Mouse (Mus musculus): ENCODE measurements around the gene Dip2c. TPM values are rescaled to one million over a fixed set of nuclear protein-coding genes. Genes with fewer than 3 reads are reported as not detected.

The Dip2c gene
- total RNA-seq, 2 experiments from 2014 or later: 10.8 to 11.4 TPM

DNA sequence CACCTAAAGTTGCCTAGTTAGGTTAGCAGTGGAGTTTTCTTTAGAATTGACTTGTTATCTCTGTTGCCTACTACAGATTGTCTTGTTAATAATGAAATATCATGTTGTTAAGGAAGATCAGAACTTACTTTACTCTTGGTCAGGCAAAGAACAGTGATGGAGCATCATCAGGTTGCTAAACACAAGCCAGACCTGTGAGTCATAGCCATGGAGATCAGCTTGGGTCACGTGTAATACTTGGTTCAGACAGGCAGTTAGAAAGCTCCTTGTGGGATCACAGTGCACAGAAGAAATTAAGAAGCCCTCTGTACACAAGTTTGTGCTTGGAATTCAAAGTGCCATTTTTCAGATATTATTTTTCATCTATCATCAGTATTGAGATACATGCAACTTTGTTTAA, 48.9 kb downstream of the Dip2c start:
- peak; percentile 16 for DNase-seq (ENCODE audit: low spot score)

DNA sequence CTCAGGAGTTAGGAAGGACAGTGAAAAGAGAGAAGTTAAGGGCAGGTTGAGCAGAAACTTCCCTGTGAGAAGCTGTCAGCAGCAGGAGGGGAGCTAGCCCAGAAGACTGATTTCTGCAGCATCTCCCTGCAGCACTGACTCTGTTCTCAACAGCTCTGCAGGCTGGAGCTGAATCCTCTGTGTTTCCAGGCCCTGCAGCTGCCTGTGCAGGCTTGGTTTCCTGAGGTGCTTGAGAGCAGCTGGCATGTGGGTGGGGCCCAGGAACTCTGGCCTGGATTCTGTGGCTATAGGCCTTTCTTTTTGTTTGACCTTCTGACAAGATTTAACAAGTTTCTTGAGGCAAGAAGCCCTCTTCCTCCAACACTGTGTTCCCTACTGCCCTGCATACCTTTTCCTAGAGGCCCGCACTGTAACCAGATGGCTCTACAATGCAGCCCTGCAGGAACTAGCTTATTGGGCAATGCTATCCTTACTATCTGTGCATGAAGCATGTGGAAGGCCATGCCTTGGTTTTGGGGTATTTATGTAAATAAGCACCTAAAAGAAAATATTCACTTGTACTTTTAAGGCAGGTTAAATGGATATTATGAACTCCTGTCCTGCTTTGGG, 53.1 kb downstream of the Dip2c start:
- no peak for DNase-seq (ENCODE audit: low spot score)

DNA sequence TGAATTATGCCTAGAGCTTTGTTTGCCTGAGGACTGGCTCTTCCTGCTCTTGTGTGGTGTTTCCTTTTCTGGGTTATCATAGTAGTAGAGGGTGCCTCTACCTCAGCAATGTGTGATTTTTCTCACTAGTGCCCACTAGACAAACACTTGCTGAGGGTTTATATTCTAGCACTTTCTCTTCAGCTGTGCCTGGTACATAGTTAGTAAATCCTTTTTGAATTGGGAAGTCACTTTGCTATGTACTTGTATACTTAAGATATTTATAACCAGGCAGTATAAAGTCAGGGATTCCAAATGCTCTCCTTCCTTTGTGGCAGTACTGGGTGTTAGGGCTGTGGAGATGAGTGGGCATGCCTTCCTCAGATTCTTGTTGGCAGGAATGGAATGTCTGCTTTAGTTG, 56.9 kb downstream of the Dip2c start:
- DNase-seq (ENCODE audit: low spot score): no peak

DNA sequence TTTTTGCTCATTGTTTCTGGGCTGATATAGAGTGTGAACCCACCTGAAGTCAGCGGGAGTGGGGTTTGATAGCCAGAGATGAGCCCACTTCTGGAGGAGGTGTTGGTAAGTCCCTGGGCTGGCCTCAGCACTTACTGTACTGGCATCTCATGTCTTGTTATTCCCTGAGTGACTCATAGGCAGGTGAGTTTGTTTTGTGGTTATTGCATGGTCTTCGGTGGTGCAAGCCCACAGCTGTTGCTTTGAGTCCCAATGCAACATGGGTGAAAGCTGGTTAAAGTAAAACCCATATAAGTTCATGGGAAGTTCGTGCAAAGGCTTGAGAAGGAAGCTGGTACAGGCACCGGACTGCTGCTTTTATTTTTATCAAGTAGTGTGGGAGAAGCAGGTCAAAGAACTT, 64.0 kb downstream of the Dip2c start:
- DNase-seq (ENCODE audit: low spot score): no peak

DNA sequence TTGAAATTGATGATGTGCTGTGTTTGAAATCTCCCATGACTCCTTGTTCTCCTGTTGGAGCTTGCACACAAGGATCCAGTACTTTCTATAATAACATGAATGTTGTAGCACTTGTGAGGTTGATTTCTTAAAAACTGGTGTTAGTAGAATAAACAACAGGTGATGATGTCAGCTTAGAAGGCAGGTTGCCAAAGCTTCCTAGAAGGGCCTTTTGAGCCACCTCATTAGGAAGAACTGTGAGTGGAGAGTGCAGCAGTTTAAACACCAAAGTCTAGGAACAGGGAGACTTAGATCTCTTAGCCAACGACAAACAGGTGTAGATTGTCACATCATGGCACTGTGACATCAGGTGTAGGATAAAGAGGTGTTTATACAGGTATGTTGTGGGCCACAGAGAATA, 66.4 kb downstream of the Dip2c start:
- no peak for DNase-seq (ENCODE audit: low spot score)

DNA sequence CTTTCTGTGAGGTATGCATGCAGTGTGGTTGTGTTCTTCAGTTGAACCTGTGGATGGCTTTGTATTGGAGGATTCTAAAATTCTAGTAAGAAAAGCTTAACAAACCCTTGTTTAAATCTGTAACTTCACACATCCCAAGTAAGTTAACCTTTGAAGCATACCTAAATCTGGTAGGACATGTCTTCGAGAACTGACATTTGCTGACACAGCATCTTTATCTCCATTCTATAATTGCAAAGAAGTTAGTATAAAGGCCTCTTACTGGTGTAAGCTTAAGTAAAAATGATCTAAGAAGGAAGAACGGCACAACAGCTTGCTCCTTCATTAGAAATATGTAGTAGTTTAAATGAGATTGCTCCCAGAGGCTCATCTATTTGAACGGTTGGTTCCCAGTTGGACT, 71.1 kb downstream of the Dip2c start:
- DNase-seq (ENCODE audit: low spot score): no peak

DNA sequence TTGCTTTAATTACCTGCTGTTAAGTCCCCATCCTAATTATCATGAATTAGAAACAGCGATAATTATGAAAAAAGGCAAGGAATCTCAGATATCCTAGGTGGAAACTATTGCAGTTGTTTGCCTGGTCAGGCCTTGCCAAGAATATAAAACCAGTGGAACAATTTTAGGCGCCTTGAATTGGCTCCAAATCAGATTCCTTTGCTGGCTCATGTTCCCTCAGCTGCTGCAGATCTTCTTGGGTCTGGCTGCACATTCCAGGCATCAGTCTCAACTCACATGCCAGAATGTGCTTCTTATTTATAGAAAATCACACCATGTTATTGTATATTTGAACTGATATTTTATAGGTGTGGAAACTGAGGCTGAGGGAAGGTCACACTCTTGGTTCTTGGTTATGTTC, 74.3 kb downstream of the Dip2c start:
- DNase-seq (ENCODE audit: low spot score): peak; percentile 77

DNA sequence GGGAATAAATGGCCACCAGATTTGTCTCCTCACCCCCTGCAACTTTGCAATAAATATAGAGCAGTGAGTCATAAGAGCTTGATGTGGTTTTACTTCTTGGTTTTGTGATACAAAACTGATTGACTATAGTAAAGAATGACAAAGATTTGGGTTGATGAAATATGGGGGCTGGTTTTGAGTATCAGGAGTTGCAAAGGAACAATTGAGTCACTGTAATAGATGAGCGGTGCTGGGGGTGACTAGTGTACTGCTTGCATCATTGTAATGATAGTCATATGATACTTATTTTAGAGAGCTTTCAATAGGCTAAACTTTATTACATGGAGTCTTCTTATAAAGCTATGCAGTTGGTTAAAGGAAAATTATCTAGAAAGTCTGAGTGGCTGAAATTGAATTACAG, 77.6 kb downstream of the Dip2c start:
- DNase-seq (ENCODE audit: low spot score): no peak

DNA sequence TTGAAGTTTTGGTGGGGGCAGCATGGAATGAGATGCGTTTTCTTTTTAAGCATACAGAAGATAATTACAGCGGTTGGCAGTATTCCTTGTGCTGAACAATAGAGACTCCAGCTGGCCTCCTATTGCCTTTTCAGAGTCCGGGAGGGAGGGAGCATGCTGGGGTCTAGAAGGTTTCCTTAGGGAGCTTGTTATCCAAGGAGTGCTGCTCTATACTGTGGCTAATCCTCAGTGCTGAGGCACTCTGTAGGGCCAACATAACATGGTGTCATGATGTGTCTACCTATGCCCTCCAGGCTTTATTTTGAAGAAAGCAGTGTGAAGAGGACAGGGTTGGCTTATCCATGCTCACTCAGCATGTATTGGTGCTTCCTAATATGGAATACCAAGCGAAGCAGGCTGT, 79.0 kb downstream of the Dip2c start:
- no peak for DNase-seq (ENCODE audit: low spot score)

DNA sequence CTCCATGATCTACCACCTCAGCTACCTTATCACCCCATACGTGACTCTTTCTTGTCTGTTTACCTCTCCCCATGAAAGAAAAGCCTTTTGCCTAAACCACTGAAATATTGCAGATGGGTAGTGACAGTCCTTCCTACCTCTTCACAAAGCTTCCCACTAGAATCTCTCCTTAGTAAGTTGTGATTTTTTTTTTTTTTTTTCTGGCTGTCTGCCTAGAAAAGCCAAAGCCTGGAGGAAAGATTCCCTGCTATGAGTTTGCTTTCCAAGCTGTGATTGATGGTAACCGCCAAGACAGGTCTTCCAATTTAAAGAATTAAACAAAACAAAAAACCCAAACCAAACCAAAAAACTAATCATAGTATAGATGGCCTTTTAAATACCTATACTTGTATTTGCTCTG, 85.1 kb downstream of the Dip2c start:
- no peak for DNase-seq (ENCODE audit: low spot score)

DNA sequence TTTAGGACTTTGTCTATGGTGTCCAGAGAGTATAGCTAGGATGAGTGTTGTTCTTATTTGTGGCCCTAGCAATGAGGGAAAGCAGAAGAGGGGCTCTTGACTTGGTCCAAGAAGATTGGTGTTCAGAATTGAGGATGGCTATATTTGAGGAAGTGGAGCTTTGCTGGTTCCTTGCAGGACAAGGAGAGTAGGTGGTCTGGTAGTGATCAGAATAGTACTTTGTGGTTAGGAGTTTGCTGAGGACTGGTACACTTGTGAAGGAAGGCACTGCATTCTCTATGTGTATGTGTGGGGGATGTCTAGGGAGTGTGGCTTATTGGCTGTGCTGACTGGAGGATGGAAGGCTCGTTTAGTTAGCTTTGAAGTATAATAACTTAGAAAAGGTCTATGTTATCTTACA, 95.1 kb downstream of the Dip2c start:
- no peak for DNase-seq (ENCODE audit: low spot score)

DNA sequence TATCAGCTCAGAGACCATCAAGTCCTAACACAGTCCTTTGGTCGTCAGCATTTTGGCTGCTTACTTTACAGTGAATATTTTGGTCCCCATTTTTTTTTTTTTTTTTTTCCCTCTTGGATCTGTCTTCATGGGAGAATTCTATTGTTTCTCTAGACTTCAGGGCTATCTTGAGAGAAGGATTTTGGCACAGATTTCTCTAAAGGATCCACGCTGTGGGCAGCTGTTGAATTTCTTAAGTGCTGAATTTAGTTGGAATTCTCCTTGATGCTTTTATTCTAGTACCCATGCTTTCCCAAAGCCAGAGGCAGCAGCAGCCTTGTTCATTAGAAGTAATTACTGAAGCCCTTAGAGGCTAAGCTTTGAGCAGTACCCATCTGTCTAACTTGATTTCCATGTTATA, 100.8 kb downstream of the Dip2c start:
- no peak for DNase-seq (ENCODE audit: low spot score)

DNA sequence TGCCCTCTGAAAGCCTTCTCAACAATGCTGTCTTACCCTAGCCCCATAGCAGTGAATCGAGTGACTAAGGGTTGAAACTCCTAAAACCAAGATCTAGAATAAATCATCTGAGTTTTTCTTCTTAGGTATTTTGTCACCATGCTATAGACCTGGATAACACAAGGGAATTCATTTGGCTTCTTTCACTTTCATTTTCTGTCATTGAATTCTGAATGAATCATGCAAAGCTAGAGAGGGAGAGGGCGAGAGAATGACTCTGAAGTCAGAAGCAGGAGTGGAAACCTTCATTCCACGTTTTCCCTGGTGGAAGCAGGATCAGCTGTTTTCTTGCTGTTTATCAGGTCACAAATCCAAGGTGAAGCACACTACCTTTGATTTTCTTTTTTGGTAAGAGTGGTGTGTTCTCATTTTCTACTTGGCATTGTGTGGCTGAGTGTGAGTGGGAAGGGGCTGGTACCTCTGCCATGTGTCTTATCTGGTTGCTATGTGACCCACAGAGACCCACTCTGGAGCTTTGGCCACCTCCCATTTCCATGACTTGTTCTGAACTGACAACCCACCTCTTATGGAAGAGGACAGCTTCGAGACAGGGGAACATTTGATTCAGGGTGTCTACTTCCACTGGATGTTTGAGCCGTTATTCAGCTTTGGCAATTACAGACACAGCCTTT, 104.5 kb downstream of the Dip2c start:
- DNase-seq (ENCODE audit: low spot score): no peak

DNA sequence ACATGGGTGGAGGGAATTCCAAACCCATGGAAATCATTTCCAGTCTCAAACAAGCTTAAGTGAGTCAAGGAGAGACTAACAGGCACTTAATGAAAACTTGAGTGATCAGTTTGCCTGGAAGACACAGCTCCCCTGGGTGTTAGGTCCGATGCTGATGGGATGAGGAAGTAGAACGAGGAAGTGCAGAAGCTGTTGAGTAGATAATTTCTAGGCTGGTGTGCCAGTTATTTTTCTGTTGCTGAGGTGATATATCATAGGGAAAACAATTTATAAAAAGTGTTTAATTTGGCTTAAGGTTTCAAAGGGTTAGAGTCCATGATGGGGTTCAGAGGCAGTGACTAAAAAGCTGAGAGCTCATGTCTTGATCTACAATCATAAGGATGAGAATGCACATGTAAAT, 111.7 kb downstream of the Dip2c start:
- DNase-seq (ENCODE audit: low spot score): no peak

DNA sequence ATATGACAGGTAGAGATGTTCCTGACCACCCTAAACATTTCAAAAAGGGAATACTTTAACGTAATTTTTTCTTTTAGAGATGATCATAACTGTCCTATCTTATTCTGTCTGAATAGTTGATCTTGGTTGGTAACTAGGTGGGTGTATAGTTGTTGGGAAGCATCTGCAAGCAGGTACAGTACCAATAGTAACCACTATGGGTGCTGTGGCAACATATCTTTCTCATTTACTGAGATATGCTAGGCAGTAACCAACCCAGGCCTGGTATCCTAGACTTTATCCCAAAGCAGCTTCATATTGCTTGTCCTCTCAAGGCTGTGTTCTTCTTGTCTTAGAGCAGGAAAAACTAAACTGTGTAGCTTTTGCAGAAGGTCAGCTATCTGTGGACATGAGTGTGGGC, 113.0 kb downstream of the Dip2c start:
- no peak for DNase-seq (ENCODE audit: low spot score)

DNA sequence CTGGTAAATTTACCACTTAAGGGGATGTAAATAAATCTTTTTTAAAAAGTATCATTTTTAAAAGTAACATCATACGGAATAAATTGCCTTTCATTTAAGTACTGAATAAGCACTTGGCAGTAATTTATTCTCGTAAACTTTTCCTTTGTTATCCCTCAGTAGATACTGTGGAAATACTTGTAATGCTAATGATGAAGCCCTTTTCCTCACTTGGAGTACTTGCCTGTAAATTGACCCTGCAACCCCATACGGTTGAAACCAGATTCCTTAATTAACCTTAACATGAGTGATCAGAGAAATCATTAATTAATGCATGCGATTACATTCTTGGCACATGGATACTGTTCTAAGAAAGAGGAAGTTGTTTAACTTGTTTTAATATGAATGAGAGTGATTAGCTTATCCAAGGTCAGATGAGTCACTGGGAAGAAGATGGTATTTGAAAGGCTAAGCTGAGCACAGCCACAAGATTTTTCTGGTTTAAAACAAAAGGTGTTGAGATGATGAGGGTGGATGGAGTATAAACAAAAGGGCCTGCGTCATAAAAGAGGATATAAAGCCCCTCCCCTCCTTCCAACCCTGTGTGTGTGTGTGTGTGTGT, 114.0 kb downstream of the Dip2c start:
- DNase-seq (ENCODE audit: low spot score): no peak

DNA sequence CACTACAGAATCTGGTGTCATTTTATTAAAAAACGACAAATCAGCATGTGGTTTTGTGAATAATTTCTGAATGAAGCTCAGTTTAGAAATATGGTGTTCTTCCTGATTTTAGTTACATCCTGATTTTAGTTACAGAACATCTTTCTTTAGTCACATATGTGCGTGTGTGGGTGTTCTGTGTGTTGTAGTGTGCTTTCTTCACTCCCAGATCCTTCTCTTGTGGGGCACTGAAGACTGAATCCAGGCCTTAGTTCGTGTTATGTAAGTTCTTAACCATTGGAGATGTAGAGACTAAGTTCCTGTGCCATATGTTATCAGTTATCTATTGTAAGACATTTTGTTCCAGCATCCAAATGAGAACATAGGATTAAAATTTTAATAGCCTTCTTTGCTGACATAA, 117.1 kb downstream of the Dip2c start:
- DNase-seq (ENCODE audit: low spot score): no peak

DNA sequence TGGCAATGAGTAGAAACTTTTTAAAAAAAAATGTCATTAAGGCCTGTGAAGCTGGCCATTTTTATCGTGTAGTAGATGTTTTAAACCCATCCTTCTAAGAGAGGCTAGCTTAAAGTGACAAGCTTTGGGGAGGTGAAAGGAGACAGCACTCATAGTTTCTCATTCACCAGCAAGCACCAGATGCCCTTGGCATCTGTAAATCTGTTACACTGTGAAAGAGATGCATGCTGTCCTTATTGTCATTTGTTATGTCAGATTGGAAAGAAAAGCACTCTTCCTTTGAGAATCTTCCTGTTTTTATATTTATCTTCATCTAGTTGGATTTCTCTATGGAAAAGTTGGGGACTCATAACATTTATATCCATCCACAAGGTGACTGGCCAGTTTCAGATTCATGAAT, 119.0 kb downstream of the Dip2c start:
- no peak for DNase-seq (ENCODE audit: low spot score)

DNA sequence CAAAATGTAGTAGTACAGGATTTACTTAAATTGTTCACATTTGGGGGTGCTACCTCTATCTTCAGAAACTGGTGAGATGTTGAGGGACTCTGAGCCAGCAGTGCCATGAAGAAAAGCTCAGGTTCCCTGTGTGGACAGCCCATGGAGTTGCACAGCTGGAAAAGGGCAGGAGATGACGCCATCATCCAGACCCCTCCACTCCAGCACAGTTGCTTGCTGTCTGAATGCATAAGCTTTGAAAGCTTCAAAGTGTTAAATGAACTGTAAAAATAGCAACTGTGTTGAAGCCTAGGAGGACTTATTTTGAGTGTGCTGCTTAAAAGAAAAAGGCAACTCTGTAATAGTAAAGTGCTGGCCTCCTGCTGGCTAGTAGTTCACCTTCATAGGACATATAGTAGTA, 122.5 kb downstream of the Dip2c start:
- DNase-seq (ENCODE audit: low spot score): no peak

DNA sequence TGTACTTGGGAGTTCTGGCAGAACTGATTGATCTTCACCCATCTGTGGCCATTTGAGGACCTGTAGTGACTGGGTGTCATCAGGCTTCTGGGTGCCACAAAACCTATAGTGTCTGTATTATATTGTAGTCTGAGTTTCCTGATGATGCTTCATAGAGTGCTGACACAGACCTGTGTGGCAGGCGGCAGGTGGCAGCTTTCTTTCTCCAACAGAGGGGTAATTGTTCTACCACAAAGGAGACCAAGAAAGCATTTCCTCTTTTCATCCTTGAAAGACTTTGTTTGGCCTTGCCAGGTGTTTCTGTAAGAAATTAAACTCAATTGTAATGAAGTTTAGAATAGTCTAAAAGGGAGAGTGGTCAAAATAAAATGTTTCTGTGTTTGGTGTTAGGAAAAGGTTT, 129.1 kb downstream of the Dip2c start:
- no peak for DNase-seq (ENCODE audit: low spot score)

DNA sequence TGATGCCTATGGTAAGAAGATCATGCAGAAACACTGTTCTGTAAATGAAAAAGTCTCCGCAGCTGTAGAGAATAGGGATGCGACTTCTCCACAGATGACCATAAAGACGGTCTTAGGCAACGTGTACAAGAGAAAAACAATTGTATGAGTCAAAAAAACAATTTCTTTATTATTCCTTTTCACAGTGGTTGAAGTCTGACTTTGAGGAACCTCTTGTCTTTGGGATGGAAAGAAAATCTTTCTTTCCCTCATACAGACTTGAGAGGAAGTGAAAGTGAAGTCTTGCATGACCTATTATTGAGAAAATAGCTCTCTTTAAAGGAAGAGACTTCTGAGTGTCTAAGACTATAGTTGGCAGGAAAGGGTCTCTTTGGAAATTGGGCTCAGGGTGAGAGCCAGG, 132.7 kb downstream of the Dip2c start:
- no peak for DNase-seq (ENCODE audit: low spot score)

DNA sequence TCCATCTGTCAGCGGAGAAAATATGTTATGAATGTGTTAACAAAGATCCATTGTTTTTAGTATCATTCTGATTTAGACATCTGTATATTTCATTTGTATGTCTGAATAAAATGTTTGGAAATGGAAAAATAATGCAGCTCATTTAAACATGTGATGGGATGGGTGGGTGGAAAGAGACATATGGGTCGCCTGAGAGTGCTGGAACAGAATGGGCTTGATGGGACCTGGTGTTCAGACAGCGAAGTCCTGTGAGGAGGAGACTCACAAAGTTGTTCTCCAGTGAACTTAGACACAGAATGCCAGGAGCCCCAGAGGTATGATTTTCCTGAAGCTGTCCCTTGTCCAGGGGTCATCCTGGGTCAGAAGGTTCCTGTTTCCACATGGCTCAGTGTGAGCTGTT, 142.1 kb downstream of the Dip2c start:
- DNase-seq (ENCODE audit: low spot score): no peak

DNA sequence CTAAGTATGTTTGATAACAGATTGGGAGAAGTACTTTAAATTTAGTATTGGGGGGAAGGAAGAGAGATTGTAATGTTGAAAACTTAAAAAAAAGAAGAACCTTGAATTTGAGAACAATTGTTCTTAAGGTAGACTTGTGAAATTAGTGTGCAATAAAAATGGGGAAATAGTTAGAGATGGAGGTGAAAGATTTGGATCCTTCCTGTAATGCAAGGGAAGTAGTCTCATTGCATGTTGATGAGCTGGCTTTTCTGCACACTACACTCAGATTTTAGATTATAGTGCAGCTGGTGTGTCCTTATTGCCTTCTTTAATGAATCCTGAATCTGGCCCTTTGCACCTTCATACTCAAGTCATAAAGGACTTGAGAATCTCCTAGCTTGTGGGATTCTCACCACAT, 142.9 kb downstream of the Dip2c start:
- DNase-seq (ENCODE audit: low spot score): no peak

All from gastrocnemius, adult 18-20 months (tissue).